Mouse (Mus musculus): ENCODE results near the gene Gm17655.

DNA sequence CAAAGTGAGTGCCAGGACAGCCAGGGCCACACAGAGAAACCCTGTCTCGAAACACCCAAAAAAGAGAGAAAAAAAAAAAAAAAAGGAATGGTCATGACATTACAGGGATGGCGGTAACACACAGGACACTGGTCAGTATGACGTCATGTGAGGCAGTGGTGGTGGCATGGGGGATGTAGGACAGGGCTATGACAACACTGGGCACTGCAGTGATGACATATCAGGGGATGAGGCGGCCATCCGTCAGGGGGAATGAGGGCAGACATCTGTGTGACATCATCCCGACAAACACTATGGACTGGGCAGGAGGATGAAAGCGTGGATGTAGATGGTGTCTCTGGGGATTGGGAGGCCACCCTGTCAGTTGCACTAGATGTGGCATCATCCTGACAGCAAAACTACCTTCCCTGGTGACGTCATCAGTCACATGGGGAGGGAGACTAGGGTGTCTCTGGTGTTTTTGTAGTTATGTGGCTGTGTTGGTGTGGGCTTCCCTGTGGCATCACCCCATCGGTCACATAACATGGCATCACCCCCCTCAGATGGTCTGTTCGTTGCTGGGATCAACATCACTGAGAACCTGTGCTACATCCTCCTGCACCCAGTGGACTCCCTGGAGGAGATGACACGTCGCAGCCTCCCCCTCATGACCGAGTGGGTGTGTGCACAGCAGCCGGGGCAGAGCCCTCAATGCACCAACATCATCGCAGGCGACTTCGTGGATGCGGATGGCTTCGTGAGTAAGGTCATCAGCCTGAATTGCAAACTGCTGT, 30.7 kb upstream of the Gm17655 start:
- TF ChIP-seq CTCF (IDR thresholded peaks at IDR 0.05; ENCODE audit: low read depth, low read length) = no peak
- no peak for TF ChIP-seq POLR2A (IDR thresholded peaks at IDR 0.05; ENCODE audit: extremely low read depth, insufficient read depth, low read length)

Data from liver, adult 2 months (tissue).